Mouse (Mus musculus) embryonic fibroblast, embryonic 13.5 days (primary cell): ENCODE results near the gene Hif3a. TPM values are rescaled to one million over a fixed set of nuclear protein-coding genes. Genes with fewer than 3 reads are reported as not detected.

Experiments used
- H3K27ac ChIP-seq: 2 replicates; pipeline ENCODE4 v1.5.1; 2012; ENCODE audit warnings: low read length, control low read depth, inconsistent platforms; ENCODE audit not compliant: insufficient read depth
- H3K4me1 ChIP-seq: 2 replicates; pipeline ENCODE4 v1.6.1; 2011; ENCODE audit warnings: low read length; ENCODE audit not compliant: control insufficient read depth, insufficient read depth
- H3K4me3 ChIP-seq: 2 replicates; pipeline ENCODE4 v1.5.1; 2011; ENCODE audit warnings: mild to moderate bottlenecking, control low read depth, low read length; ENCODE audit not compliant: insufficient read depth
- CTCF ChIP-seq: IDR thresholded peaks from 2 replicates; pipeline ENCODE4 v1.5.1; 2011; ENCODE audit warnings: mild to moderate bottlenecking, control low read depth, low read length, moderate library complexity, borderline replicate concordance; ENCODE audit not compliant: insufficient read depth
- POLR2A ChIP-seq: IDR thresholded peaks from 2 replicates; pipeline ENCODE4 v1.6.1; 2011; ENCODE audit warnings: low read depth, mild to moderate bottlenecking, control low read depth, low read length, moderate library complexity
- polyA plus RNA-seq: library from polyadenylated mRNA; stranded (reverse); fragments of >200 nt; gene quantifications from 2 replicates; pipeline ENCODE4 v1.2.4, GENCODE M21; 2011; ENCODE audit warnings: low read depth; ENCODE audit not compliant: missing spikeins, insufficient read length

Gene Hif3a
- polyA plus RNA-seq, 1 experiment: 0.16 TPM

- Histone ChIP-seq H3K4me3 (no peak overlapping the region), H3K4me1 (no peaks in the 10 kb centered on the region), H3K27ac (no peak overlapping the region)
- TF ChIP-seq CTCF (no peak), POLR2A (no peak)
These were observed 4.8 kb upstream of the Hif3a start for GRCm38 (mm10) chr7:17067000-17067399.

- TF ChIP-seq CTCF: peak; percentile 81; the same call in 1 of the 2 replicates
- TF ChIP-seq POLR2A: no peak
- no peak overlapping the region for H3K4me3 ChIP-seq
- no peak overlapping the region for H3K27ac ChIP-seq
- H3K4me1 ChIP-seq: no peaks in the 10 kb centered on the region
These were observed 4.2 kb upstream of the Hif3a start for GRCm38 (mm10) chr7:17066412-17066811.

- no peak for TF ChIP-seq CTCF
- H3K4me3 ChIP-seq: no peak overlapping the region
These were observed 3.4 kb upstream of the Hif3a start for GRCm38 (mm10) chr7:17065620-17066019.

GRCm38 (mm10) chr7:17062845-17063244 is 618 bp upstream of the Hif3a start:
- Histone ChIP-seq H3K4me1 (0 out of 2 replicates have a peak, but pooled peaks cover 3% of the 10 kb centered on the region), H3K27ac (no peak overlapping the region), H3K4me3 (no peak overlapping the region)
- no peak for TF ChIP-seq POLR2A
- TF ChIP-seq CTCF: no peak

More at GRCm38 (mm10) chr7:17065620-17066019, 3.4 kb upstream of the Hif3a start:
- Histone ChIP-seq H3K4me1 (no peaks in the 10 kb centered on the region), H3K27ac (no peak overlapping the region)

- H3K27ac ChIP-seq: no peak overlapping the region
- TF ChIP-seq CTCF (no peak), POLR2A (no peak)
- H3K4me3 ChIP-seq: no peak overlapping the region
- 0 out of 2 replicates have a peak, but pooled peaks cover 3% of the 10 kb centered on the region for H3K4me1 ChIP-seq
These were observed 1.2 kb downstream of the Hif3a start for GRCm38 (mm10) chr7:17060782-17061605.

GRCm38 (mm10) chr7:17060031-17060781 is 2.0 kb downstream of the Hif3a start:
- Histone ChIP-seq H3K4me1 (0 out of 2 replicates have a peak, but pooled peaks cover 3% of the 10 kb centered on the region), H3K4me3 (no peak overlapping the region), H3K27ac (no peak overlapping the region)
- TF ChIP-seq POLR2A: no peak
- no peak for TF ChIP-seq CTCF

DNA sequence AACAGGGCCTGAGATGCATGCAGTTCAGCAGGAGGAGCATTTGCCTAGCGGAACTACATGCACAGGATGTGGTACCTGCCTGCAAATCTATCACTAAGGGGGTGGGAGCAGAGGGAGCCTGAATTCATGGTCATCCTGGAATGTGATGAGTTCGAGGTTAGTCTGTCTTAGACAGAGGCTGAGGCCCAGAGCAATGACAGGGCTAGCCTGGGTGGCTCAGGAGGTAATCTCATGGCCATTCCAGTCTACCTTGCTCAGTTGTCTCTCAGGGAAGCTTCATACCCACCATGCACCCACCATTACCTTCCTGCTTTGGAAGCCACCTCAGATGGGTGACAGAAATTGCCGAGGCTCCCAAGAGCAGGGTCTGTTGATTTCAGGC is 2.8 kb downstream of the Hif3a start:
- H3K4me1 ChIP-seq: 0 out of 2 replicates have a peak, but pooled peaks cover 3% of the 10 kb centered on the region
- H3K4me3 ChIP-seq: no peak overlapping the region
- no peak for TF ChIP-seq CTCF
- TF ChIP-seq POLR2A: no peak
- H3K27ac ChIP-seq: no peak overlapping the region

DNA sequence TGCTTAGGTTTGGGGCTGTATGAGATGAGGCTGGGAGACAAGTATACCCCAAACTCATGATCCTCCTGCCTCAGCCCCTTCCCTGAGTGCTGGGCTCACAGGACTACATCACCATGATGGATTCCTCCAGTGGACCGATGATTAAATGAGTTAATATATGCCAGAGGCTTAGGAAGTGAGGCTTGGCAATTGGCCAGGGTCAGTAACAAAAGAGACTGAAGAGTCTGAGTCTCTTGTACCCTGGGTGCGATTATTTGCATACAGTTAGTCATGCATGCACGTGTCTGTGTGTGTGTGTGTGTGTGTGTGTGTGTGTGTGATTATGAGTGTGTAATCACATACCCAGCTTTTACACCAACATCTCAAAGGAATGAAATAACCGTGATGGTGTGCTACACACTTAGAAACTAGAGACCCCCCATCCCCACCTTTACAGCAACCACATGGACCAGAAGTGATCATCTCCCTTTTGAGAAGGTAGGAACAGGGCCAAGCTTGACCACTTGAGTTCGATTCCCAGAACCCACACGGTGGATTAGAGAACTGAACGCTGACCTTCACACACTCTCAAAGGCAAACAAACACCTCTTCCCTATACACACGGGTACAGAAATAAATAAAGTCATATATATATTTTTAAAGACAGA is 3.3 kb downstream of the Hif3a start:
- no peak overlapping the region for H3K4me3 ChIP-seq
- 0 out of 2 replicates have a peak, but pooled peaks cover 3% of the 10 kb centered on the region for H3K4me1 ChIP-seq
- no peak overlapping the region for H3K27ac ChIP-seq
- TF ChIP-seq CTCF: no peak
- no peak for TF ChIP-seq POLR2A

DNA sequence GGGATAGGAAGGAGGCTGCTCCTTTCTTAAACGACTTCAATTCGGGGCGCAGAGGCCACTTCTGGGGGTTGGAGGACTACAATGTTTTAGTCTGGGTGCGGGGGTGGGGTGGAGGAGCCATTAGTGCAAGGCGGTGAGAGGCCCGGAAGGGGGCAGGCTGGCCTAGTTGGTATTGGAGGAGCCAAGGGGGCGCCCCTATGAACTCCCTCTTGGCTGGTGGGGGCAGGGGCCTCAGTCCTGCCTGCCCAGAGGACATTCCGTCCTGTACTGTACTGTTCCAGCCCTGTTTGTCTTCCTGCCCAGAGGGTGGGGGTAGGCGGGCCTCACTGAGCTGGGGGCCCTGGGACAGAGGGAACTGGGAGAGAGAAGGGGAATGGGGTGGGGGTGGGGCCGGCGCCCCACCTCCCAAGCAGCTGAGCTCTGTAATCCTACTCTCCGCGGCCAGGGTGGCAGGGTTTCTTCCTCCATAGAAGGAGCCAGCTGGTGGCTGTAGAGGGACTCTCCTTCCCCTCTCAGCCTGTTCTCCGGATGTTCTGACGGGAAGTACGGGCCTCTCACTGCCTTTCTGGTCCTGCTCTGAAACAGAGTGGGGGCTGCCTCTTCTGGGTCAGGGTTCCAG is 4.0 kb downstream of the Hif3a start:
- no peak for TF ChIP-seq CTCF
- TF ChIP-seq POLR2A: no peak
- Histone ChIP-seq H3K4me1 (0 out of 2 replicates have a peak, but pooled peaks cover 3% of the 10 kb centered on the region), H3K27ac (no peak overlapping the region), H3K4me3 (no peak overlapping the region)
